8 mouse cellular contexts compared by ENCODE assay signal in the genomic region with DNA sequence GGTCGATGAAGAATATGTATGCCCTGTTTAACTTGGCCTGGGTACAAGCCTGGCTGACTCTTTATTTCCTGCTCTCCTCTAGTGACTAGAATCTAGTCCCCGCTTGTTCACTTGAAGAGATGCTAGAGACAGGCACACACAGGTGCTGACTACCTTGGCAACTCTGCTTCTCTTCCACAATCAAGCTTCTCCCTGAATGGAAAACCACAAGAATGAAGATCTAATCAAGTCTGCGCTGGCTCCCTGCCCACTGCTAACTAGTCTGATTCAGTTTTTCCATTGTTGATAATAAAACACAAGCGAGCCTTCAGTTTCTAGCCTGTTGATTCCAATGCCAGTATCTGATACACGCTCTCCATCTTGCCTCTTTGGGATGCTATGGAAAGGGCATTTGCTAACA.
A peak's percentile ranks its signal among the peaks of the same experiment; 100 is the strongest.
DNase-seq lines count a peak whose midpoint lies in the region.

No protein-coding gene starts in this region.

- peak; percentile 32 for DNase-seq in gastrocnemius, postnatal 10 days
- no peak for DNase-seq in gastrocnemius, adult 8-10 months (ENCODE audit: low spot score in 2 of 2)
- peak; percentile 3 for DNase-seq in ovary, adult 18-20 months (ENCODE audit: low spot score)
- DNase-seq in ovary, postnatal 10 days (ENCODE audit: low spot score): no peak
- peak; percentile 71 for DNase-seq in kidney, postnatal 10 days
- peak; percentile 42 to 70 for DNase-seq in urinary bladder, postnatal 4 days (ENCODE audit: low spot score in 2 of 2)
- no peak for DNase-seq in spleen, adult 12 weeks (ENCODE audit: low spot score)
- no peak for DNase-seq in right cerebral cortex, postnatal 14 days

Comparison
In these comparisons a context has a peak if more than half of its experiments do, and no peak if none do; other contexts are left out.
1. DNase-seq: peak in gastrocnemius, postnatal 10 days (single experiment), ovary, adult 18-20 months (single experiment), kidney, postnatal 10 days (single experiment) and urinary bladder, postnatal 4 days (2 of 2); none in gastrocnemius, adult 8-10 months (0 of 2), ovary, postnatal 10 days (single experiment), spleen, adult 12 weeks (single experiment) and right cerebral cortex, postnatal 14 days (single experiment).